Mouse (Mus musculus) frontal cortex, postnatal 14 days (tissue): ENCODE measurements around the gene Olfr599.
"Not testable (repeated sequence)": the region's sequence is repeated elsewhere in the genome, so short reads cannot be mapped to it uniquely, and the experiment has no call there.

Experiments
- DNase-seq, 2 experiments: peaks; one replicate each; pipeline ENCODE4 v3.0.0; 2022; ENCODE audit warnings: low spot score in 2 of 2

Olfr599 gene

DNA sequence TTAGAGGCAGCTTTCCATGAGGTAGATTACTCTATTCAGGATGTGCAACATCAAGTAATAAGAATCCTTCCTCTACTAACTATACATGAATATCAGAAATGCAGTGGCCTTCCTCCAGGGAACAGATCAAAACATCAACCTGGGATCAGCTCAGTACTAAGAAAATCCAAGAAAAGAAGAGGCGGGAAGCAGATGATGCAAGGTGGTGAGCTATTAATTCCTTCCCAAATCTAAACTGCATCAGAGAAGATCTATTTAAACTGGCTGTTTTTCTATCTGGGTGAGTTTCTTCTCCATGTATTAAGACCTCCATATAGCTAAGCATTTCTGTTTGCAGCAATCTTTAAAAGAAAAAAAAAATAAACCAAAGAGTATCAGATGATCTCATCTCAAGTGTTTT is at the start of gene Olfr599:
Gene Olfr599, plus strand, starts transcription at position 301 of the 400 bp plus-strand sequence.
- no peak for DNase-seq

DNA sequence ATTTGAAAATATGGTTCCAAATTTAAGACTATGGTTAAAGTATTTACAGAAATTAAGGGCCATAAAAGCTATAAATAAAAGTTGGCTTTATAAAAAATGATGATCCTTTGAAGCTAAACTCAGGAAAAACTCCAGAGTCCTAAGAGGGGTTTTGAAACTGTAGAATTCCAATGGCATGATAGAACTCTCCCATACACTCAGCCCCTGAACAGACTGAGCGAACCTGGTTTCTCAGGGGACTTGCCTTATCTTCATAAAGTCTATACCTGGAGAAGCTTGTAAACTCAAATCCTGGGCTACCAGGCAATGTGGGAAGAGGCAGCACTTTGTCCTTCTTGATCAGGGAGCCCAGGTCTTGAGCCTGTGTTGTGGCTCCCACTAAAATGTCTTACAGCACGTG is 30.4 kb upstream of the Olfr599 start, which contains the start of gene Olfr596:
Gene Olfr596, plus strand, starts transcription at position 301 of the 400 bp plus-strand sequence.
- DNase-seq = not testable (repeated sequence)

DNA sequence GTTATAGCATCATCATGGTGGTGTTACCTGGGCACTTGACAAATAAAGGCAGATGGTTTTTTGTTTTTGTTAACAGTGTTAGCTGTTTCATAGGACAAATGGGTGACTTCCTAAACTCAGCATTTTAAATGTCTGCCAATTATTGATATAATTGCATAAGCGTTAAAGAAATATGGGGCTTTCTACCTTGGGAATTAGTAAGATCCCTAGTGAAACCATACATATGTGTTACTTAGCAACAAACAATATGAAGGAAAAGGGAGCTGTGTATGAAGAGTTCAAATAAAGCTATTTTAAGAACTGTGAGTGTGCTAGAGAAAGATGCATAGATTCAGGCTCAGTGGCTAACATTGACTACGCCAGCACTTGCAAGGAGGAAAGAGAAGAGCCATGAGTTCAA is 19.7 kb upstream of the Olfr599 start, which contains the start of gene Olfr597:
Gene Olfr597, plus strand, starts transcription at position 301 of the 400 bp plus-strand sequence.
- DNase-seq = not testable (repeated sequence)

DNA sequence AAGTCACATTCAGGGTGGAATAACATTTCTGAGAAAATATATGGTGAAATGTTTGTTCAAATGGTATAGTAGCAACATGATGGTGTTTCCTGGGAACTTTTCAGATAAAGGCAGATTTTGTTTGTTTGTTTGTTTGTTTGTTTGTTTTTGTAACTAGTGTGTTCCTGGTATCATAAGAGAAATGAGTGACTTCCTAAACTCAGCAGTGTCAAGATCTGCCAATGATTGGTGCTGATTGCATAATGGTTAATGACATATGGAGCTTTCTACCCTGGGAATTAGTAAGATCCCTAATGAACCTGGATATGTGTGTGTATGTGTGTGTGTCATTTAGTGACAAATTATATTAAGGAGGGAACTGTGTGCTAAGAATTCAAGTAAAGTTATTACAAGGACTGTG is 12.4 kb upstream of the Olfr599 start, which contains the start of gene Olfr598:
Gene Olfr598, plus strand, starts transcription at position 301 of the 400 bp plus-strand sequence.
- DNase-seq = no peak

DNA sequence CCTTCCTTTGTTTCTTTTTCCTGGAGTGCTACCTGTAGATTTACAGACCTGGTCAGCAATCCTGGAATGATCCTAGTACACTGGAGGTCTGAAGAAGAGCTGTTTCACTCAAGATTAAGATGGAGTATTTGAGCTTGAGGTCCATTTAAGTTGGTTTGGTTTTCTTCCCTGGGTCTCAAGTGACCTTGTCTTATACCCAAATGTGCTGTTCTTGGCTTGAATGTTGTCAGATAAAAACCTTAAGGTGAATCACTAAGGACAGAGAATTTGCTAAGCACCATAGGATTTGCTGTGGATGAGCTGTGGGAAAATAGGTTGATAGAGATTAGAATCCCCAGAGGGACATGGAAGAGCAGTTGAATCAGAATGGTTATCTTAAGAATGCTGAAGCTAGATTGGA is 13.9 kb downstream of the Olfr599 start, which contains the start of gene Olfr600:
Gene Olfr600, minus strand, starts transcription at position 101 of the 400 bp plus-strand sequence.
- DNase-seq = no peak

DNA sequence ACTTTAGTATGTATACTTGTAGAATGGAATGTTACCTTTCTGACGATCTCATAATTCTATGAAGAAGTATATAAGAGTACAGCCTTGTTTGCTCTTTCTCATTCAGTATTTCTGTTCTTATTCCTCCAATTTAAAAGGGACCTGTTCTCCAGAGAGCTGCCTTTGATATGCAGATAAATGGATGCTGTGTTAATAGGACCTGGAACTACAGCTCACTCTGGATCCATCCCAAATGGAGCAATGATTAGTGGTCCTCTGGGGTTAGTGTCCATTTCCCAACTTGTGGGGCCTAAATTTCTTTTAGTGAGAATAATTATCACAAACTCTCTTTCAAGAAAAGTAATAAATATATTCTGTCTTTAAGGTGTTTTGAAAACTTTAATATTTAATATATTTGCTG is 26.8 kb downstream of the Olfr599 start, which contains the start of gene Olfr601:
Gene Olfr601, minus strand, starts transcription at position 101 of the 400 bp plus-strand sequence.
- no peak for DNase-seq

DNA sequence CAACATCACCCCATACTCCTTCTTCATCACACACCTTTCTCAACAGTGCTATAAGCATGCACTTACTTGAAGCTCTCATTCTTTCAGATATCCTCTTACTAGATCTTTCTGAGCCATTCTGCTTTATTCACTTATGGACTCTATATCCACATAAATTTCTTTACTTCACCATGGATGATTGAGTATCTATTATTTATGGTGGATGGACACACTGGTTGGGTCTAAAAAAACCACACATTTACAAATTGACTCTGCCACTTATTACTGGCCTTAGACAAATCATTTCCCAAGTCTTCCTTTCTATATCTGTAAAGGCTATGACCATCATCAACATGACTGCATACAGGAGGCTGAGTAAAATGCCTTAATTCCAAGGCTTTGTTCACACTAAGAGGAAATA is 50.4 kb downstream of the Olfr599 start, which contains the start of gene Olfr603:
Gene Olfr603, minus strand, starts transcription at position 101 of the 400 bp plus-strand sequence.
- DNase-seq = no peak
